Mouse (Mus musculus) erythroblast, embryonic 14.5 days (primary cell): ENCODE data around the gene Aldoart2. TPM values are rescaled to one million over a fixed set of nuclear protein-coding genes. Genes with fewer than 3 reads are reported as not detected.

Experiments used
- H3K27me3 ChIP-seq: 2 replicates; pipeline ENCODE4 v1.6.1; 2012; ENCODE audit warnings: inconsistent platforms; ENCODE audit not compliant: control insufficient read depth
- H3K36me3 ChIP-seq: 2 replicates; pipeline ENCODE4 v1.6.1; 2012; ENCODE audit warnings: mild to moderate bottlenecking, inconsistent platforms; ENCODE audit not compliant: control insufficient read depth
- H3K4me1 ChIP-seq: 2 replicates; pipeline ENCODE4 v1.6.1; 2012; ENCODE audit warnings: inconsistent platforms; ENCODE audit not compliant: control insufficient read depth
- H3K4me3 ChIP-seq: replicated peaks from 2 replicates; pipeline ENCODE3; 2012; ENCODE audit warnings: moderate library complexity, mild to moderate bottlenecking, inconsistent platforms
- H3K9me3 ChIP-seq: 2 replicates; pipeline ENCODE4 v1.6.1; 2012; ENCODE audit warnings: low read length, inconsistent platforms, mixed read lengths; ENCODE audit not compliant: control insufficient read depth
- GATA1 ChIP-seq: IDR thresholded peaks from 2 replicates; pipeline ENCODE4 v1.6.1; 2012; ENCODE audit warnings: low read length, inconsistent platforms, mixed read lengths
- TAL1 ChIP-seq: IDR thresholded peaks from 3 replicates; pipeline ENCODE4 v1.6.1; 2012; ENCODE audit warnings: low read length, inconsistent platforms, mixed read lengths
- polyA plus RNA-seq: library from polyadenylated mRNA; stranded (reverse); fragments of >175 nt; gene quantifications from 2 replicates; pipeline ENCODE4 v1.2.3, GENCODE M21; 2012

Aldoart2 gene
- polyA plus RNA-seq, 1 experiment: 0.03 TPM

- Histone ChIP-seq H3K27me3 (no peaks in the 10 kb centered on the region), H3K4me3 (no peak overlapping the region), H3K9me3 (no peaks in the 10 kb centered on the region), H3K36me3 (no peaks in the 10 kb centered on the region), H3K4me1 (peaks cover 3% of the 10 kb centered on the region; the same call in 1 of the 2 replicates)
- TF ChIP-seq GATA1 (no peak), TAL1 (no peak)
Measured at GRCm38 (mm10) chr12:55559184-55559855, 5.7 kb upstream of the Aldoart2 start.

GRCm38 (mm10) chr12:55560025-55560690 lies 4.9 kb upstream of the Aldoart2 start:
- no peak for TF ChIP-seq TAL1
- H3K27me3 ChIP-seq: no peaks in the 10 kb centered on the region
- no peaks in the 10 kb centered on the region for H3K36me3 ChIP-seq
- H3K4me3 ChIP-seq: peak overlapping the region; percentile 34
- peaks cover 3% of the 10 kb centered on the region; the same call in 1 of the 2 replicates for H3K4me1 ChIP-seq
- peaks cover 2% of the 10 kb centered on the region; the same call in 1 of the 2 replicates for H3K9me3 ChIP-seq

- H3K36me3 ChIP-seq: no peaks in the 10 kb centered on the region
- no peak overlapping the region for H3K4me3 ChIP-seq
- peaks cover 6% of the 10 kb centered on the region; the same call in 1 of the 2 replicates for H3K9me3 ChIP-seq
- TF ChIP-seq GATA1 (no peak), TAL1 (no peak)
- H3K4me1 ChIP-seq: peaks cover 3% of the 10 kb centered on the region; the same call in 1 of the 2 replicates
- no peaks in the 10 kb centered on the region for H3K27me3 ChIP-seq
Measured at GRCm38 (mm10) chr12:55563742-55564141, 1.3 kb upstream of the Aldoart2 start.

- H3K4me3 ChIP-seq: no peak overlapping the region
- peaks cover 6% of the 10 kb centered on the region; the same call in 1 of the 2 replicates for H3K9me3 ChIP-seq
- TF ChIP-seq GATA1: no peak
- TF ChIP-seq TAL1: no peak
- H3K27me3 ChIP-seq: no peaks in the 10 kb centered on the region
- H3K36me3 ChIP-seq: no peaks in the 10 kb centered on the region
- peaks cover 3% of the 10 kb centered on the region; the same call in 1 of the 2 replicates for H3K4me1 ChIP-seq
Measured at GRCm38 (mm10) chr12:55564187-55564963, 664 bp upstream of the Aldoart2 start.

- H3K36me3 ChIP-seq: no peaks in the 10 kb centered on the region
- no peaks in the 10 kb centered on the region for H3K27me3 ChIP-seq
- H3K9me3 ChIP-seq: peaks cover 6% of the 10 kb centered on the region; the same call in 1 of the 2 replicates
- H3K4me1 ChIP-seq: no peaks in the 10 kb centered on the region
- no peak overlapping the region for H3K4me3 ChIP-seq
- TF ChIP-seq TAL1 (no peak), GATA1 (no peak)
Measured at GRCm38 (mm10) chr12:55565867-55566266, 828 bp downstream of the Aldoart2 start.

- no peaks in the 10 kb centered on the region for H3K4me1 ChIP-seq
- no peak overlapping the region for H3K4me3 ChIP-seq
- TF ChIP-seq TAL1 (no peak), GATA1 (no peak)
- no peaks in the 10 kb centered on the region for H3K27me3 ChIP-seq
- no peaks in the 10 kb centered on the region for H3K36me3 ChIP-seq
- peaks cover 6% of the 10 kb centered on the region; the same call in 1 of the 2 replicates for H3K9me3 ChIP-seq
Measured at GRCm38 (mm10) chr12:55566837-55567236, 1.8 kb downstream of the Aldoart2 start.

GRCm38 (mm10) chr12:55568466-55568865 lies 3.4 kb downstream of the Aldoart2 start:
- TF ChIP-seq TAL1 (no peak), GATA1 (no peak)
- no peak overlapping the region for H3K4me3 ChIP-seq
- H3K27me3 ChIP-seq: no peaks in the 10 kb centered on the region
- H3K36me3 ChIP-seq: no peaks in the 10 kb centered on the region
- peaks cover 6% of the 10 kb centered on the region; the same call in 1 of the 2 replicates for H3K9me3 ChIP-seq
- no peaks in the 10 kb centered on the region for H3K4me1 ChIP-seq

- TF ChIP-seq TAL1 (no peak), GATA1 (no peak)
- Histone ChIP-seq H3K9me3 (peaks cover 6% of the 10 kb centered on the region; the same call in 1 of the 2 replicates), H3K4me1 (no peaks in the 10 kb centered on the region), H3K4me3 (no peak overlapping the region), H3K27me3 (no peaks in the 10 kb centered on the region), H3K36me3 (no peaks in the 10 kb centered on the region)
Measured at GRCm38 (mm10) chr12:55569676-55570075, 4.6 kb downstream of the Aldoart2 start.

GRCm38 (mm10) chr12:55570646-55571045 lies 5.6 kb downstream of the Aldoart2 start:
- Histone ChIP-seq H3K27me3 (no peaks in the 10 kb centered on the region), H3K4me3 (no peak overlapping the region), H3K36me3 (no peaks in the 10 kb centered on the region), H3K4me1 (no peaks in the 10 kb centered on the region), H3K9me3 (peaks cover under 1% of the 10 kb centered on the region; the same call in 1 of the 2 replicates)
- TF ChIP-seq TAL1 (no peak), GATA1 (no peak)
